Mouse (Mus musculus): ENCODE measurements at regions not wholly inside any gene's neighbourhood (a gene's known extent, or its start where the extent isn't known, plus 50 kb on each side); places are given as distances from the start of the nearest gene placed in this dataset.

DNA sequence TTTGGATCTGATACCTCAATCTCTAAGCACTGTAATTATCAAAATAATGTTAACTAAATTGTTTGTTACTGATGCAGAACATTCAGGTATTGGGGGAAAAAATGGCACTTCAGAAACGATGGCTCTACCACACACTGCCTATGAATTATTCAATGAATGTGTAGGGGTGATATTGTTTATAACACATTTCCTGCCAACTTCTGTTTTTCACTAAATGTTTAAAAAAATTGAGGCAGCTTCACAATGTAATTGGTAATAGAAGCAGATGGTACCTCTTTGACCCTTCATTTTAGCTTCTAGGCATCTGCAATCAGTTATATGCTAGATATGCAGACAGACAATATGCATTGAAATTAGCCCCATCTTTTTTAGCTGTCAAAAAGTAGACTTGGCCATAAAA lies 159.7 kb upstream of the Crim1 start:
- TF ChIP-seq CTCF (conservative IDR thresholded peaks at IDR 0.05; ENCODE audit: low read length) (no peak), POU5F1 (IDR thresholded peaks at IDR 0.05; ENCODE audit: borderline replicate concordance, low read length) (no peak)
